Comparison of ENCODE assay signal across 8 mouse cellular contexts in the genomic region with DNA sequence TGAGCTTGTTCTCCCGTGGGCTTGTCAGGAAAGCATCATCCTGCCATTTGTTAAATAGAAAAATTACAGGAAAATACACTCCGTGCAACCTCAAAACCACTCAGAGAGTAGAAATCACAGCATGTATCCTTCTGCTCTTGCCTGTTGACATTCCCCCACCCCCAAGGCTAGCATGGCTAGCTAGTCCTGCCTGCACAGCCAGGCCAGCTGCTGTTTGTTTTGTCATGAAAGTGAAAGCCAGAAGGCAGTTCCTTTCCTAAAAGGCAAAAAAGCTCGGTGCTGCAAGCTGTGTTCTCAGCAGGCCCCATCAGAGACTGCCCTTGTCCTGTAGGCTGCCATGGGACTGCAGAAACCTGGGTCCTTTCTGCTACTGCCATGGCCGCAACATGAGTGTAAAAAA.
A peak's percentile ranks its signal among the peaks of the same experiment; 100 is the strongest.
DNase-seq lines count a peak whose midpoint lies in the region; ATAC-seq and TF ChIP-seq lines count a peak whose summit lies in the region.

No protein-coding gene starts in this region.

- ATAC-seq in liver, postnatal 0 days = 0 out of 2 replicates have a peak, but pooled peaks have one; percentile 44
- no peak for ATAC-seq in megakaryocyte-erythroid progenitor cell, adult 5-6 weeks (replicated peaks; ENCODE audit: low FRiP score, low TSS enrichment, poor library complexity, severe bottlenecking)

- H3K4me1 ChIP-seq in liver, postnatal 0 days (ENCODE audit: insufficient read depth) = peaks cover 17% of the 10 kb centered on the region

- peak overlapping the region; percentile 7; the same call in 1 of the 2 replicates for H3K27ac ChIP-seq in liver, postnatal 0 days (ENCODE audit: low read depth)

- no peak overlapping the region for H3K4me3 ChIP-seq in liver, postnatal 0 days (ENCODE audit: low read depth, low read length)

- no peak for TF ChIP-seq CTCF in liver, postnatal 0 days (IDR thresholded peaks at IDR 0.05; ENCODE audit: low read depth)

- no peak overlapping the region for H3K4me2 ChIP-seq in liver, postnatal 0 days (ENCODE audit: low read depth, low read length)

- H3K9ac ChIP-seq in liver, postnatal 0 days (replicated peaks) = no peak overlapping the region

- WGBS in liver, postnatal 0 days (ENCODE audit: insufficient replicate concordance) = 34% methylated on average over 4 of the region's 4 CpGs

- peak; percentile 9 for DNase-seq in gastrocnemius, postnatal 14 days
- DNase-seq in gastrocnemius, postnatal 36 days = no peak
- DNase-seq in urinary bladder, adult 18-20 months (ENCODE audit: low spot score in 2 of 2) = peak; percentile 9 to 25
- DNase-seq in urinary bladder, adult 2 months (ENCODE audit: low spot score) = no peak
- DNase-seq in liver, postnatal 0 days = peak; percentile 36
- no peak for DNase-seq in testis, postnatal 14 days (ENCODE audit: low spot score)
- no peak for DNase-seq in frontal cortex, postnatal 14 days (ENCODE audit: low spot score in 2 of 2)

- intact Hi-C loops in gastrocnemius, postnatal 14 days (cut with DNase I; ENCODE audit: low total_unique reads) = no loop called here
- intact Hi-C loops in gastrocnemius, postnatal 36 days (cut with DNase I) = no loop called here

- H3K27me3 ChIP-seq in liver, postnatal 0 days (ENCODE audit: insufficient read depth, low read length) = no peaks in the 10 kb centered on the region

- no peak for TF ChIP-seq EP300 in liver, postnatal 0 days (IDR thresholded peaks at IDR 0.05; ENCODE audit: low read depth)

- no peaks in the 10 kb centered on the region for H3K36me3 ChIP-seq in liver, postnatal 0 days (replicated peaks; ENCODE audit: insufficient read depth, low read length)

- no peaks in the 10 kb centered on the region for H3K9me3 ChIP-seq in liver, postnatal 0 days (ENCODE audit: low read length)

Comparison
In these comparisons a context has a peak if more than half of its experiments do, and no peak if none do; other contexts are left out.
1. DNase-seq: peak in gastrocnemius, postnatal 14 days (single experiment), urinary bladder, adult 18-20 months (2 of 2) and liver, postnatal 0 days (single experiment); none in gastrocnemius, postnatal 36 days (0 of 2), urinary bladder, adult 2 months (single experiment), testis, postnatal 14 days (single experiment) and frontal cortex, postnatal 14 days (0 of 2).